Mouse (Mus musculus) embryonic facial prominence, embryonic 11.5 days (tissue): Measurements from ENCODE around the gene Gcgr. TPM values are rescaled to one million over a fixed set of nuclear protein-coding genes. Genes with fewer than 3 reads are reported as not detected.

Experiments
- ATAC-seq: fragments of 200-750 bp; cut with Nextera tagmentation; replicated peaks from 2 replicates; pipeline ENCODE4 v1.8.0; 2017; ENCODE audit warnings: low read depth; ENCODE audit not compliant: insufficient number of reproducible peaks, low FRiP score, low TSS enrichment
- DNase-seq: peaks from one replicate; pipeline ENCODE4 v3.0.0-alpha.2; 2015; ENCODE audit warnings: low spot score
- H3K27ac ChIP-seq: fragments of 300-500 bp; sonication (generic); replicated peaks from 2 replicates; pipeline ENCODE4 v1.5.1; 2014; ENCODE audit warnings: mild to moderate bottlenecking, low read depth, low read length, control low read depth
- H3K27me3 ChIP-seq: fragments of 300-500 bp; sonication (generic); 2 replicates; pipeline ENCODE4 v1.6.1; 2014; ENCODE audit warnings: mild to moderate bottlenecking, low read length, moderate library complexity, mixed read lengths; ENCODE audit not compliant: control insufficient read depth, insufficient read depth
- H3K36me3 ChIP-seq: fragments of 300-500 bp; sonication (generic); replicated peaks from 2 replicates; pipeline ENCODE4 v1.6.1; 2014; ENCODE audit warnings: low read depth, mild to moderate bottlenecking, low read length, moderate library complexity, mixed read lengths; ENCODE audit not compliant: control insufficient read depth, insufficient read depth
- H3K4me1 ChIP-seq: fragments of 300-500 bp; sonication (generic); 2 replicates; pipeline ENCODE4 v1.6.1; 2014; ENCODE audit warnings: low read length, mixed read lengths; ENCODE audit not compliant: control insufficient read depth, insufficient read depth
- H3K4me2 ChIP-seq: fragments of 300-500 bp; sonication (generic); 2 replicates; pipeline ENCODE4 v1.6.1; 2014; ENCODE audit warnings: low read depth, mild to moderate bottlenecking, control low read depth, low read length, moderate library complexity
- H3K4me3 ChIP-seq: fragments of 300-500 bp; sonication (generic); 2 replicates; pipeline ENCODE4 v1.5.1; 2014; ENCODE audit warnings: low read depth, low read length, control low read depth
- H3K9ac ChIP-seq: fragments of 300-500 bp; sonication (generic); replicated peaks from 2 replicates; pipeline ENCODE4 v1.6.1; 2014; ENCODE audit warnings: mild to moderate bottlenecking, control low read depth, low read length
- H3K9me3 ChIP-seq: fragments of 300-500 bp; sonication (generic); replicated peaks from 2 replicates; pipeline ENCODE4 v1.6.1; 2016; ENCODE audit warnings: mild to moderate bottlenecking, low read length, inconsistent platforms, mixed read lengths; ENCODE audit not compliant: control insufficient read depth
- WGBS: fragments of 180-500 bp; shearing (Covaris S2); extraction: QIAGEN DNeasy Blood & Tissue Kit; methylation state at CpG from one replicate; pipeline ENCODE4 v1.1.7; 2014; 5-methylcytosine and 5-hydroxymethylcytosine counted together
- polyA plus RNA-seq: library from polyadenylated mRNA; unstranded; fragments of >200 nt; fragmentation: Nextera tagmentation; extraction: Ambion mirVana; gene quantifications from 2 replicates; pipeline ENCODE4 v1.2.1, GENCODE M21; 2014

The Gcgr gene
- polyA plus RNA-seq, 1 experiment from 2014 or later: 0.43 TPM

DNA sequence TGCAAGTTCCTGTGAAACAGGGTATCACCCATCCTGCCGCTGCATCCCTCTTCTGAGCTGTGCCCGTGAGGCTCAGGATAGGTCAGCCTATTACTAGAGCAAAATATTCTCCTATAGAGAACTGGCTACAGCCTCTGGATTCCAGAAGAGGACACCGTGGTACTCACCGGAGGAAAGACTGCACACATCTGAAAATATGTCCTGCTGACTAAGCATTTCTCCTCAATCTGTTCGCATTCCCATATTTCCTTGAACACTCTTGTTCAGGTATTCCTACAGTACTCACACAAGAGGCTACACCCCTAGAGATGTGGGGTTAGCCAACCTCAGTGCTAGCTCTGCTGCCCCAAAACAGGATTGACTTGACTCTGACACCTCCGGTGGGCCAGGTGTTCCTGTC lies 37.8 kb downstream of the Gcgr start:
- 94% methylated on average over 6 of the region's 6 CpGs for WGBS
- H3K36me3 ChIP-seq: peaks cover 37% of the 10 kb centered on the region

DNA sequence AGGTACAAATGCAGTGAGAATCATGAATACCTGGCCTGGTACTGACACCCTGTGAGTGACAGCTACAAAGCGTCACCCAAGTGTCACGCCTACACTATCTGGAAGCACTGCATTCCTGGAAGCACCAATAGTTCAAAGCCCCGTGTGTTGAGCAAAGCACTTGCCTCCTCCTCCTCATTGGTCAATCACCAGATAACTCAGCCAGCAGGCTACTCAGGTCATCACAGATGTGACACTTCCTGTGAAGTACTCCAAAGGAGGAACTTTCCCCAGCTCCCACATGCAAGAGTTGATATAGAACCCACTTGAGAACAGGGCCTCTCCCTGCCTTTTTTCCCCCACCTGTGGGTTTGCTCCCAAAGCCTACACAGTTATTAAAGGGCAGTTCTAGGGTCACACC lies 40.6 kb downstream of the Gcgr start:
- H3K27ac ChIP-seq: no peak overlapping the region
- H3K4me2 ChIP-seq: peak overlapping the region; percentile 81
- no peaks in the 10 kb centered on the region for H3K27me3 ChIP-seq
- peak overlapping the region; percentile 84 for H3K9ac ChIP-seq
- ATAC-seq (no peak), DNase-seq (no peak)
- peaks cover 3% of the 10 kb centered on the region for H3K4me1 ChIP-seq
- WGBS: 90% methylated on average over 3 of the region's 3 CpGs
- H3K4me3 ChIP-seq: peak overlapping the region; percentile 78
- no peaks in the 10 kb centered on the region for H3K9me3 ChIP-seq
- peaks cover 23% of the 10 kb centered on the region for H3K36me3 ChIP-seq

More for the DNA sequence above, 37.8 kb downstream of the Gcgr start:
- Histone ChIP-seq H3K4me2 (no peak overlapping the region), H3K9me3 (no peaks in the 10 kb centered on the region), H3K27ac (no peak overlapping the region), H3K27me3 (no peaks in the 10 kb centered on the region), H3K4me3 (no peak overlapping the region), H3K9ac (no peak overlapping the region), H3K4me1 (peaks cover 3% of the 10 kb centered on the region)
- ATAC-seq (no peak), DNase-seq (no peak)

DNA sequence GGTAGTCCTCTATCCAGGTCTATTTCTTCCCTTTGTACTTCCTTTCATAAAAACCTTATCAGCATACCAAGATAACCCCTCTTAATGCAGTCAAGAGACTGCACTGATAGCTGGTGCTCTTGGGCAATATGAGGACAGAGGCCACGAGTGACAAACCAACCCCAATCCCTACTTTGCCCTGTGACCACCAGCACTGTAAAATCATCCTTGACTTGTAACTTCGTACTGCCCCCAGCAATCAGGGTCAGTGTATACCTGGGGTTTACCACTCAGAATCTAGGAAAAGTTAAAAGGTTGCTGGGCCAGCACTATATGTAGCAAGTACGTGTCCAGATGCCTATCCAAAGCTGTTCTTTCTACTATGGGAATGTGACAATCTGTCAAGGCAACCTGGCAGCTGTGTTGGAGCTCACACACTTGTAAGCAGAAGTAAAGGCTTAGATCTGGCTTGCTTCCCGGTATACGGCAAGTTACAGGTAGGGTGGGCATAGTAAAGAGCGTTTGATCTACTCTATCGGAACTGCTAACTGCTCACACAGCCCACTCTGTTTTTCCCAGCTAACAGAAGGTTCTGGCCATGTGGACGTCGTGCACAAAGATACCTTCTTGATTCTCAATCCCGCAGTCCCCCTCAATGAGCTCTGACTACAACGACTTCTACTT lies 41.4 kb downstream of the Gcgr start:
- no peaks in the 10 kb centered on the region for H3K9me3 ChIP-seq
- H3K27ac ChIP-seq: 0 out of 2 replicates have a peak overlapping the region, but pooled peaks have one; percentile 88
- WGBS: 17% methylated on average over 11 of the region's 11 CpGs
- H3K4me1 ChIP-seq: peaks cover 3% of the 10 kb centered on the region
- ATAC-seq (no peak), DNase-seq (no peak)
- H3K27me3 ChIP-seq: no peaks in the 10 kb centered on the region
- H3K9ac ChIP-seq: peak overlapping the region; percentile 84
- peak overlapping the region; percentile 78 for H3K4me3 ChIP-seq
- peaks cover 19% of the 10 kb centered on the region for H3K36me3 ChIP-seq
- H3K4me2 ChIP-seq: peak overlapping the region; percentile 81

- no peaks in the 10 kb centered on the region for H3K27me3 ChIP-seq
- ATAC-seq (peak; percentile 44; the same call in 1 of the 2 replicates), DNase-seq (no peak)
- under 1% methylated on average over 23 of the region's 24 CpGs for WGBS
- H3K9ac ChIP-seq: peak overlapping the region; percentile 84
- H3K4me2 ChIP-seq: peak overlapping the region; percentile 81
- peak overlapping the region; percentile 88; the same call in 1 of the 2 replicates for H3K27ac ChIP-seq
- H3K4me3 ChIP-seq: peak overlapping the region; percentile 78
- no peaks in the 10 kb centered on the region for H3K9me3 ChIP-seq
- H3K36me3 ChIP-seq: peaks cover 19% of the 10 kb centered on the region
- peaks cover 3% of the 10 kb centered on the region for H3K4me1 ChIP-seq
These were observed 41.9 kb downstream of the Gcgr start for GRCm38 (mm10) chr11:120572417-120572751.

DNA sequence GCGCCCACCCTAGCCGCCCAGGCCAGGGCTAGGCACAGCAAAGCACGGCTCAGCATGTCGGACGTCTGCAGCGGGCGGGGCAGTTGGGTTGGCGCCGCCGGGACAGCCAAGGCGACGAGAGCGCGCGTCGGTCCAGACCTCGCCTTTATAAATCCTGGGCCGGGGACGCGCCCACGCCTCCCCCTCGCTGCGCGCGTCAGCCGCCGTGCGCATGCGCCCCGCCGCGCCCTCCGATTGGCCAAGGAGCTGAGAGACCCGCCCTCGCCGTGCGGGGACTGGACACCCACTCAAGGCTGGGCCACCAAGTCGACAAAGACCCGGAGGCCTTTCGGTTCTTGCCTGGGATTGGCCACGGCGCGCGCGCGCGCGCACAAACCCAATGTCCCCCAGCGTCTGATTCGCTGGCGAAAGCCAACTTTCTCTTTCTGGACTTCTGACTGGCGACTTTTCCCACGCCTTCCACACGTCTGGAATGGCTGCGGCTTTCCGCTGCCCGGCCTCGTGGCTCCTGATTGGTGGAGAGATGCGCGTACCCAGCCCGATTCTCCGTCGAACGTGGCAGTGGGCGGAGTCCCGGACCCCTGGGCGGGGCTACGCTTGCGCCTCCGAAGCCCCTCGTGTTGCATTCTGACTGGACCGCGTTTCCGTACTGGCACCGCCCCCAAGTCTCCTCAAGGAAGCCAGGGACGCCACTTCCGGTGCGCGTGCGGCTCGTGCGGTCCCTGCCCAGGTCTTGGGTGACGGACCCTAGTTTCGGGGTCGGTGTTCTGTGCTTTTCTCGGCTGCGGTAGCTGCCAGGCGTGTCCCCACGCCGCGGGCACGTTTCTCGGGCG lies 42.5 kb downstream of the Gcgr start, which contains the start of gene P4hb:
Gene P4hb (minus strand): TSS at position 502 of the 833 bp plus-strand sequence.
- H3K4me1 ChIP-seq: peaks cover 3% of the 10 kb centered on the region
- peak; percentile 100 for DNase-seq
- no peaks in the 10 kb centered on the region for H3K9me3 ChIP-seq
- peaks cover 18% of the 10 kb centered on the region for H3K36me3 ChIP-seq
- H3K27ac ChIP-seq: peak within 1 kb of the TSS; percentile 88
- peak within 1 kb of the TSS; percentile 85 for H3K9ac ChIP-seq
- H3K4me3 ChIP-seq: peak within 1 kb of the TSS; percentile 78
- peak within 1 kb of the TSS; percentile 88 for H3K4me2 ChIP-seq
- peak; percentile 94 for ATAC-seq
- no peaks in the 10 kb centered on the region for H3K27me3 ChIP-seq
- under 1% methylated on average over 93 of the region's 94 CpGs for WGBS

- Histone ChIP-seq H3K9ac (peak overlapping the region; percentile 85), H3K27ac (peak overlapping the region; percentile 88), H3K36me3 (peaks cover 20% of the 10 kb centered on the region), H3K4me3 (peak overlapping the region; percentile 78), H3K27me3 (no peaks in the 10 kb centered on the region), H3K4me1 (peaks cover 3% of the 10 kb centered on the region), H3K9me3 (no peaks in the 10 kb centered on the region), H3K4me2 (peak overlapping the region; percentile 88)
- peak; percentile 19 for DNase-seq
- under 1% methylated on average over 23 of the region's 23 CpGs for WGBS
- no peak for ATAC-seq
These were observed 43.2 kb downstream of the Gcgr start for GRCm38 (mm10) chr11:120573585-120574277.

DNA sequence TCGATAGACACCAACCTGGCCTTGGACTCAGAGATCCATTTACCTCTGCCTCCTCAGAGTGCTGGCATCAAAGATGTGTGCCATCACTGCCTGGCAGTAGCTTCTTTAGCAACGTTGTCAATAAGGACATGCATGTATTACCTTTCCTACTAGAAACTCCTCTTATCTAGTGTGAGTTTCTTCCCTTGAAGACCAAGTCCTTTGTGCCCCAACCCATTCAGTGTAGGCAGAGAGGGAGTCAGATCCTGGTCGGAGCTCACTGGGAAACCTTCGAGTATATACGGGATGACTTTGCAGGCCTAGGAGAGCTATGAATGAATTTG lies 43.7 kb downstream of the Gcgr start:
- Histone ChIP-seq H3K9ac (peak overlapping the region; percentile 39), H3K4me3 (peak overlapping the region; percentile 78; the same call in 1 of the 2 replicates), H3K4me1 (peaks cover 7% of the 10 kb centered on the region), H3K9me3 (no peaks in the 10 kb centered on the region), H3K36me3 (peaks cover 25% of the 10 kb centered on the region), H3K27ac (no peak overlapping the region), H3K27me3 (no peaks in the 10 kb centered on the region), H3K4me2 (peak overlapping the region; percentile 88)
- ATAC-seq: no peak
- 41% methylated on average over 5 of the region's 5 CpGs for WGBS
- no peak for DNase-seq
